Mouse (Mus musculus): ENCODE data around the gene Tprn.

The Tprn gene

DNA sequence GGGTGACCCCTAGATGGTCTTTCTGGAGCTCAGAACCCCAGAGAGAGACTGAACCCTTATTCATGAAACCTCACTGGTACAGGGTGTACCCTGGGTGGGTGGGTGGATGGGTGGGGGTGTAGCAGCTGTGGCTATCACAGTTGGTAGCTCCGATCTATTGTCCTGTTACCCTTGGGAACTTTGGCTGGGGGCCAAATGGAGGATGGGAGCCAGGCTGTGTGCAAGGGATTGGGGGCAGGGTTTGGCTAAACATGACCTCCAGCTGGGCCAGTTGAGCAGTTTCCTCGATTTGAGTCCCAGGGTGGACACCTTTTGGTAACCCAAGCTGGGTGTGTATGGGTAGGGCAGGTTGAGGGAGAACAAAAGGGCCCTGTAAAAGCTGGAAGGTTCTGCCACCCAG, 4.3 kb downstream of the Tprn start:
- DNase-seq, result peak; percentile 90

- peak; percentile 88 for DNase-seq
These were observed 4.8 kb downstream of the Tprn start for GRCm38 (mm10) chr2:25267241-25267640.

DNA sequence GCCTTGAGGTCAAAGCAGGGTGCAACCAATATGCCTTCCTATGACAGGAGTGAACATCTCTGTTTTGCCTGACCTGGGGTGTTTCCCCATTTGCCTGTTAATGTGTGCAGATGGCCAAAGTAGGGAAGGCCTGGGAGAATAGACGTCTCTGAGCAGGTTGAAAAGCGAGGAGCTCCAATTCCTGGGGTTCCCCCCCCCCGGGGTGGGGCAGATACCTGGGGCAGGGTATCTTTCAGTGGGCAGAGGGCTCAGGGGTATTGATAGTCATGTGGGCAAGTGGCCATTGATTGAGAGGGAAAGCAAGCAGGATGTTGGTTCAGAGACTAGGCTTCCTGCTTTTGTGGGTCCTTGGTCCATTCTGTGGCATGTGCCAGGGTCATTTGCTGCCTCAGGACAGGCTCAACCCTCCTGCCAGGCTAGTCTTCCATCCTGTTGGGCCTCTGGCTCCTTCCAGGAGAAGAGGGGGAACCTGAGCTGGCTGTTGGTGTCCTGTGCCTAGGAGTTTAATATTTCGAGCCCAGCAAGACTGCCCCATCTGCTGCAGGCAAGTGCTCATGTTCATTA, 5.4 kb downstream of the Tprn start:
- DNase-seq, result no peak

- DNase-seq, result peak; percentile 97
These were observed 9.6 kb downstream of the Tprn start, which contains the start of the genes Ssna1 and Anapc2 for GRCm38 (mm10) chr2:25271827-25272511. Gene Ssna1, minus strand, starts transcription at chr2:25272438. Gene Anapc2, plus strand, starts transcription at chr2:25272478.

- no peak for DNase-seq
These were observed 10.1 kb downstream of the Tprn start for GRCm38 (mm10) chr2:25272515-25272914.

- no peak for DNase-seq
These were observed 10.6 kb downstream of the Tprn start for GRCm38 (mm10) chr2:25273010-25273409.

GRCm38 (mm10) chr2:25278928-25279882, 16.8 kb downstream of the Tprn start:
- no peak for DNase-seq

DNA sequence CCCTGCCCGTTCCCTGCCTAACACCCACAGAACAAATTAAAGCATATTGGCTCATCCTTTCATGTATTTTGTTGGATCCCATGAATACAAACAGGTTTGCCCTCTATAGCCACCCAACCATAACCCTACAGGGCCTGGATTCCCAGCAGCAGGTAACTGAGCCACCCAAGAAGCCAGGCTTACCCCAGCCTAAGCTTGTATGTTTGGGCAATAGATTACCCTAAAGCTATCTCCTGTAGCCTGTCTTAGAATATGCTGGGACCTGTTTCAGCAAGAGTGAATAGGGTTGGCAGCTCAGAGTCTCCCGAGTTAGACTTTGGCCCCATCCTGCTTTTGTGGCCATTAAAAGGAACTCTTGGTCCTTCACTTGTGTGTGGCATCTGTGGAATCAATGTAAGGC, 23.1 kb downstream of the Tprn start:
- no peak for DNase-seq

DNA sequence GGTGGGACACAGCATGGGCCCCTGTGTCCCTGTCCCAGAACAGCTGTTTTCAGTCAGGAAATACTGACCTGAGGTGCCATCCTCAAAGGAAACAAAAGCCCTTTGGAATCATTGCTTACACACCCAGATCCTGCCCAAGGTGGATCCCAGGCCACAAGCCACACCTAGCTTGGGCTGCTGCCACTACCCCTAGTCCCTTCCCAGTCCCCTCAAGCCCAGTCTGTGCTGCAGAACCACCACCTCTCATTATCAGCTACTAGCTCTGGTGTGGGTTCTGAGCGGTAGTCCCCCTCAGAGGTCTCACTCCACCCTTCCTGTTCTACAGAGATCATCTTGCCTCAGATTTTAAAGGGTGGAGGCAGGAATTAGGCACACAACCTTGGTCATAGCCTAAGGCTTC, 23.9 kb downstream of the Tprn start:
- DNase-seq, result no peak

GRCm38 (mm10) chr2:25286837-25287636, 24.6 kb downstream of the Tprn start:
- DNase-seq, result peak; percentile 56

DNA sequence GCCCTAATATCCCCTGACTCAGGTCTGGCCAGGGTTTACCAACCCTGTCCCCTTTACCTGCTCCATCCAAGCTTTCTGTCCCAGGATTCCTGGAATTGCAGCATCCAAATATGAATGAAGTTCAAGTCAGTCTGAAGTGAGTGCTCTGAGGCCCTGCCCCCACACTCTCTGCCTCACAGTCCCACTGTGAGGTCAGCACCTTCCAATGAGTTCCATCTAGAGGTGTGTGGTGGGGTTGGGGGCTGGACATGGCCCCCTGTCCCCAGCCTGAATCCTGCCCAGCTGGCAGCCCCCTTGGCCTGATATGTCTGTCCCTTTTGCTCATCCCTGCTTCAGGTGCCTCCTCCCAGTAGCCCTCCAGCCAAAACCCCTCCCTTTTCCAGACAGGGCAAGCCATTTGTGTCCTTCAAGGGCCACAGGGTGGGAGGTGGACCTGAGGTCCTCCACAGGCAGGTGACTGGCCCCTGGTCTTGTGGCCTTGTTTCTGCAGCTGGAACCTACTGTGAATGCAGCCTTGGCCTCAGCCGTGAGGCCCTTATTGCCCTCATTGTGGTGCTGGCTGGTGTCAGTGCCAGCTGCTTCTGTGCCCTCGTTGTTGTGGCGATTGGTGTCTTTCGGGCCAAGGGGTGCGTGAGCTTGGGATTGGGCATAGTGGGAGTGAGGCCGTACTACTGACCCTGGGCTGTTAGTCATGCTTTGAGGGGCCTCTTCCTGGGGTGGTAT, 25.7 kb downstream of the Tprn start, which contains the start of gene Tmem210:
Gene Tmem210 (plus strand): TSS at position 219 of the 723 bp plus-strand sequence.
- DNase-seq, result no peak

- DNase-seq, result no peak
These were observed 26.4 kb downstream of the Tprn start for GRCm38 (mm10) chr2:25288734-25289345.

GRCm38 (mm10) chr2:25289651-25290050, 27.2 kb downstream of the Tprn start, which contains the start of gene Lrrc26:
Gene Lrrc26, plus strand, starts transcription at chr2:25289915.
- DNase-seq, result no peak

DNA sequence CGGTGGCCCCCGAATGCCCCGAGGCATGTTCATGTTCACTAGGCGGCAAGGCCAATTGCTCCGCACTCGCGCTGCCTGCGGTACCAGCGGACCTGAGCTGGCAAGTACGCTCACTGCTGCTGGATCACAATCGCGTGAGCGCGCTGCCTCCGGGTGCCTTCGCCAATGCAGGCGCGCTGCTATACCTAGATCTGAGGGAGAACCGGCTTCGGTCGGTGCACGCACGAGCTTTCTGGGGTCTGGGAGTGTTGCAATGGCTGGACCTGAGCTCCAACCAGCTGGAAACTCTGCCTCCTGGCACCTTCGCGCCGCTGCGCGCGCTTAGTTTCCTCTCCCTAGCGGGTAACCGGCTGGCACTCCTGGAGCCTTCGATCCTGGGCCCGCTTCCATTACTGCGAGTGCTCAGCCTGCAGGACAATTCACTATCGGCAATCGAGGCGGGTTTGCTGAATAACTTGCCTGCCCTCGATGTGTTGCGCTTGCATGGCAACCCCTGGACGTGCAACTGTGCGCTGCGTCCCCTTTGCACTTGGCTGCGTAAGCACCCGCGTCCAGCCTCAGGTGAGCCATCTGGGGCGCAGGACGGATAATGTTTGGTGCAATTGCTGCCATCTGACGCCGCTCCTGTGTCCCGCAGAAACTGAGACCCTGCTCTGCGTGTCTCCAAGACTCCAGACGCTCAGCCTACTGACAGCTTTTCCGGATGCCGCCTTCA, 27.8 kb downstream of the Tprn start:
- DNase-seq, result no peak

- DNase-seq, result no peak
These were observed 28.4 kb downstream of the Tprn start for GRCm38 (mm10) chr2:25290816-25291130.

GRCm38 (mm10) chr2:25291184-25292053, 29.0 kb downstream of the Tprn start:
- no peak for DNase-seq

GRCm38 (mm10) chr2:25292054-25292544, 29.7 kb downstream of the Tprn start:
- DNase-seq, result no peak

DNA sequence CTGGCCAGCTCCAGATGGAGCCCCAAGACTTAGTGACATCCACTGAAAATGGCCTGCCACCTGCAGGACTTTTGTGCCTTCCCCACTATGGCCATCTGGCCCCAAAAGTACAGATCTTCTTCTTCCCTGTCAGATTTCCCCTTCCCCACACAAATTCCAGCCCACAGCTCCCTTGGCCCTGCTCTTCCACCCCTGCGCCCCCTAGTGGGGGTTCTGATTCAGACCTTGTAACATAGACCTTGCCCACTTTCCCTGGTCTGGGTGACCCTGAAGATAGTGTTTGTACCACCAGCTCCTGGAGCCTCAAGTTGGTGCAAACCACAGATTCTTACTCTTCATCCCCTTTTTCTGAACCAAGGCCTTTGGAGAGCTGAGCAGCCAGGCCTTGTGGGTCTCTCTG, 30.4 kb downstream of the Tprn start:
- DNase-seq, result no peak

GRCm38 (mm10) chr2:25293706-25294105, 31.3 kb downstream of the Tprn start:
- no peak for DNase-seq

DNA sequence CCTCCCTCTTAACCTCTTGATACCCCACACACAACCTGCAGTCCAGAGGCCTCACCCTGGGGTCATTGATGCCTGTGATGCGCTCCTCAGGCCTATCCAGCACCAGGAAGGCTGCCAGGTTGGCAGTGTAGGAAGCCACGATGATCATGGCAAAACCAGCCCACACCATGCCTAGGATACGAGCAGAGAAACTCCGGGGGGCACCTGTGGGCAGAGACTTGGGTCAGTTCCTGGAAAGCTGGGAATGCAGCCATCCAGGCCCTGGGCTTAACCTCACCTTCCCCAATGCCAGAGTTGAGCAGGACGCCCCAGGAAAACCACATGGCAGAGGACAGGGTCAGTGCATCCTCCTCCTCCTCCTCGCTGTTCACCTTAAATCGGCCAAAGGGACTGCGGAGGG, 34.7 kb downstream of the Tprn start:
- DNase-seq, result no peak

All from layer of hippocampus, adult 9-11 months (tissue).